Mouse (Mus musculus): Measurements from ENCODE around the gene Sugct. TPM values are rescaled to one million over a fixed set of nuclear protein-coding genes. Genes with fewer than 3 reads are reported as not detected.
"Not testable (repeated sequence)": the region's sequence is repeated elsewhere in the genome, so short reads cannot be mapped to it uniquely, and the experiment has no call there.

Gene Sugct
- polyA plus RNA-seq, 1 experiment, result 6.5 TPM

GRCm38 (mm10) chr13:17604670-17605069, 90.7 kb downstream of the Sugct start:
- DNase-seq (ENCODE audit: low spot score), result no peak

- DNase-seq (ENCODE audit: low spot score), result no peak
These were observed 91.6 kb downstream of the Sugct start for GRCm38 (mm10) chr13:17603756-17604155.

- DNase-seq (ENCODE audit: low spot score), result no peak
These were observed 110.0 kb downstream of the Sugct start for GRCm38 (mm10) chr13:17585267-17585913.

GRCm38 (mm10) chr13:17584804-17585203, 110.5 kb downstream of the Sugct start:
- DNase-seq (ENCODE audit: low spot score), result no peak

GRCm38 (mm10) chr13:17581684-17582083, 113.7 kb downstream of the Sugct start:
- DNase-seq (ENCODE audit: low spot score), result no peak

- no peak for DNase-seq (ENCODE audit: low spot score)
These were observed 136.0 kb downstream of the Sugct start for GRCm38 (mm10) chr13:17559357-17559756.

GRCm38 (mm10) chr13:17536341-17536740, 159.0 kb downstream of the Sugct start:
- no peak for DNase-seq (ENCODE audit: low spot score)

- no peak for DNase-seq (ENCODE audit: low spot score)
These were observed 160.5 kb downstream of the Sugct start for GRCm38 (mm10) chr13:17534871-17535270.

GRCm38 (mm10) chr13:17534469-17534868, 160.9 kb downstream of the Sugct start:
- no peak for DNase-seq (ENCODE audit: low spot score)

- DNase-seq (ENCODE audit: low spot score), result no peak
These were observed 184.1 kb downstream of the Sugct start for GRCm38 (mm10) chr13:17511184-17511778.

- no peak for DNase-seq (ENCODE audit: low spot score)
These were observed 200.4 kb downstream of the Sugct start for GRCm38 (mm10) chr13:17494936-17495335.

GRCm38 (mm10) chr13:17494056-17494574, 201.2 kb downstream of the Sugct start:
- no peak for DNase-seq (ENCODE audit: low spot score)

GRCm38 (mm10) chr13:17457981-17458380, 237.4 kb downstream of the Sugct start:
- not testable (repeated sequence) for DNase-seq (ENCODE audit: low spot score)

GRCm38 (mm10) chr13:17432139-17432916, 263.0 kb downstream of the Sugct start:
- DNase-seq (ENCODE audit: low spot score), result no peak

- DNase-seq (ENCODE audit: low spot score), result no peak
These were observed 273.5 kb downstream of the Sugct start for GRCm38 (mm10) chr13:17421875-17422274.

- no peak for DNase-seq (ENCODE audit: low spot score)
These were observed 274.8 kb downstream of the Sugct start for GRCm38 (mm10) chr13:17420557-17420956.

- no peak for DNase-seq (ENCODE audit: low spot score)
These were observed 352.5 kb downstream of the Sugct start for GRCm38 (mm10) chr13:17342836-17343235.

- DNase-seq (ENCODE audit: low spot score), result no peak
These were observed 359.3 kb downstream of the Sugct start for GRCm38 (mm10) chr13:17335885-17336540.

- DNase-seq (ENCODE audit: low spot score), result no peak
These were observed 368.5 kb downstream of the Sugct start for GRCm38 (mm10) chr13:17326863-17327262.

- no peak for DNase-seq (ENCODE audit: low spot score)
These were observed 393.8 kb downstream of the Sugct start for GRCm38 (mm10) chr13:17301590-17301989.

GRCm38 (mm10) chr13:17297462-17298005, 397.8 kb downstream of the Sugct start:
- DNase-seq (ENCODE audit: low spot score), result no peak

GRCm38 (mm10) chr13:17296912-17297311, 398.4 kb downstream of the Sugct start:
- DNase-seq (ENCODE audit: low spot score), result no peak

Measured in urinary bladder, adult 2 months (tissue).